Mouse (Mus musculus) gastrocnemius, postnatal 14 days (tissue): ENCODE measurements around the gene Nus1. TPM values are rescaled to one million over a fixed set of nuclear protein-coding genes. Genes with fewer than 3 reads are reported as not detected.

Experiments
- total RNA-seq, 2 experiments: library from RNA; stranded (reverse); gene quantifications; 2 replicates each; pipeline ENCODE4 v1.2.3; 2021

Gene Nus1
- total RNA-seq, 2 experiments from 2014 or later: 16.1 to 17.5 TPM

Other genes with a start within 250 kb of the Nus1 start
- gene Ros1, start 222.3 kb upstream of the Nus1 start, total RNA-seq: under 1 TPM; 0.09 to 0.10 TPM
- gene Dcbld1, start 183.9 kb upstream of the Nus1 start, total RNA-seq: 1 to 10 TPM; 2.5 to 3.2 TPM
- not detected for gene Gm26741, start 58.8 kb upstream of the Nus1 start, total RNA-seq
- 10 to 100 TPM; 10.4 to 11.3 TPM for gene Gopc, start 35.4 kb upstream of the Nus1 start, total RNA-seq
- not detected for gene Nepn, start 28.6 kb upstream of the Nus1 start, total RNA-seq